Mouse (Mus musculus): ENCODE data around the gene Gjb1. TPM values are rescaled to one million over a fixed set of nuclear protein-coding genes. Genes with fewer than 3 reads are reported as not detected.

Gene Gjb1
- total and polyA plus RNA-seq, 3 experiments, result not detected

DNA sequence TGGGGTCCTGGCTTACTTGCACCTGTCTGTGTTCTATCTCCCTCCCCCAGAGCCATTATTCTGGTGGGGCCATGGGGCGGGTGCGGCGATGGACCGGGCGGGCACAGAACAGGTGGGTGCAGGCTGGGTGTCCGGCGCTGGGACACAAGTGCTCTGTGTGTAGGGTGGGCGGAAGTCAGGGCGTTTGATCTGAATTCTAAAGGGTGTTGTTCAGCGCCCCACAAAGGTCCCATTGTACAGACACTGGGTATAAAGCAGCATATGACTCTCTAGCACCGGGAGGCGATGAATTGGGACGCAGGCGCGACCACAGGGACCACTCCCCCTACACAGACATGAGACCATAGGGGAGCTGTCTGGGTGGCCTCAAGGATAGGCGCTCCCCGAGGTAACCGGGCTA lies 7.3 kb downstream of the Gjb1 start:
- H3K4me3 ChIP-seq (ENCODE audit: control insufficient read depth in 1 of 2, insufficient read depth in 1 of 2, low read depth in 2 of 2, low read length in 2 of 2), result no peak overlapping the region
- no peak for TF ChIP-seq TCF12 (IDR thresholded peaks at IDR 0.05; ENCODE audit: low read depth, low read length)
- TF ChIP-seq SIN3A (IDR thresholded peaks at IDR 0.05; ENCODE audit: low read length), result no peak
- TF ChIP-seq HCFC1 (IDR thresholded peaks at IDR 0.05; ENCODE audit: low read depth, low read length), result no peak
- TF ChIP-seq E2F4 (IDR thresholded peaks at IDR 0.05; ENCODE audit: borderline replicate concordance, low read depth, low read length), result no peak
- TF ChIP-seq POLR2AphosphoS2 (IDR thresholded peaks at IDR 0.05; ENCODE audit: low read length), result no peak
- no peak for TF ChIP-seq MAFK (IDR thresholded peaks at IDR 0.05; ENCODE audit: borderline replicate concordance, low read depth, low read length)
- TF ChIP-seq TBP (IDR thresholded peaks at IDR 0.05; ENCODE audit: low read depth, low read length), result no peak
- no peak for TF ChIP-seq MXI1 (IDR thresholded peaks at IDR 0.05; ENCODE audit: low read depth, low read length)
- TF ChIP-seq BHLHE40 (IDR thresholded peaks at IDR 0.05; ENCODE audit: borderline replicate concordance, low read depth, low read length), result no peak
- TF ChIP-seq POLR2AphosphoS5 (IDR thresholded peaks at IDR 0.05; ENCODE audit: borderline replicate concordance, low read depth, low read length), result no peak
- TF ChIP-seq MAZ (IDR thresholded peaks at IDR 0.05; ENCODE audit: low read depth, low read length), result no peak
- no peak for TF ChIP-seq TAL1 (IDR thresholded peaks at IDR 0.05; ENCODE audit: low read length)
- no peak for TF ChIP-seq ZC3H11A (IDR thresholded peaks at IDR 0.05; ENCODE audit: low read depth, low read length)
- no peak overlapping the region for H3K27ac ChIP-seq (ENCODE audit: control insufficient read depth, low read depth, low read length)
- H3K79me2 ChIP-seq (ENCODE audit: control insufficient read depth, insufficient read depth, low read length, poor library complexity), result no peaks in the 10 kb centered on the region
- no peaks in the 10 kb centered on the region for H3K36me3 ChIP-seq (ENCODE audit: control insufficient read depth in 1 of 2, insufficient read depth in 2 of 2, low read length in 2 of 2)
- no peak for DNase-seq (ENCODE audit: low read depth, low spot score)
- no peaks in the 10 kb centered on the region for H3K27me3 ChIP-seq (ENCODE audit: control insufficient read depth in 1 of 2, insufficient read depth in 2 of 2, low read length in 2 of 2)
- H3K4me1 ChIP-seq (ENCODE audit: control insufficient read depth in 1 of 2, insufficient read depth in 2 of 2, low read length in 2 of 2), result no peaks in the 10 kb centered on the region
- H3K9me3 ChIP-seq (replicated peaks; ENCODE audit: insufficient read depth, low read length), result no peaks in the 10 kb centered on the region
- no peak overlapping the region for H3K9ac ChIP-seq (ENCODE audit: control insufficient read depth, low read depth, low read length, poor library complexity, severe bottlenecking)

DNA sequence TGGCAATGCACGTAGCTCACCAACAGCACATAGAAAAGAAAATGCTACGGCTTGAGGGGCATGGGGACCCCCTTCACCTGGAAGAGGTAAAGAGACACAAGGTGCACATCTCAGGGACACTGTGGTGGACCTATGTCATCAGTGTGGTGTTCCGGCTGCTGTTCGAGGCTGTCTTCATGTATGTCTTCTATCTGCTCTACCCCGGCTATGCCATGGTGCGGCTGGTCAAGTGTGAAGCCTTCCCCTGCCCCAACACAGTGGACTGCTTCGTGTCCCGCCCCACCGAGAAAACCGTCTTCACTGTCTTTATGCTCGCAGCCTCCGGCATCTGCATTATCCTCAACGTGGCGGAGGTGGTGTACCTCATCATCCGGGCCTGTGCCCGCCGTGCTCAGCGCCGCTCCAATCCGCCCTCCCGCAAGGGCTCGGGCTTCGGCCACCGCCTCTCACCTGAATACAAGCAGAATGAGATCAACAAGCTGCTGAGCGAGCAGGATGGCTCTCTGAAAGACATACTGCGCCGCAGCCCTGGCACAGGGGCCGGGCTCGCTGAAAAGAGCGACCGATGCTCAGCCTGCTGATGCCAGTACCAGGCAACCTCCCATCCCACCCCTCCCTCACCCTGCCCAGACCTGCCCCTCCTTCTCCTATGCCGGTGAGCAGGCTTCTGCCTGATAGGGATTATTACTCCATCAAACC lies 8.4 kb downstream of the Gjb1 start:
- H3K9me3 ChIP-seq (replicated peaks; ENCODE audit: insufficient read depth, low read length), result no peaks in the 10 kb centered on the region
- H3K27ac ChIP-seq (ENCODE audit: control insufficient read depth, low read depth, low read length), result no peak overlapping the region
- H3K27me3 ChIP-seq (ENCODE audit: control insufficient read depth in 1 of 2, insufficient read depth in 2 of 2, low read length in 2 of 2), result no peaks in the 10 kb centered on the region
- H3K9ac ChIP-seq (ENCODE audit: control insufficient read depth, low read depth, low read length, poor library complexity, severe bottlenecking), result no peak overlapping the region
- H3K36me3 ChIP-seq (ENCODE audit: control insufficient read depth in 1 of 2, insufficient read depth in 2 of 2, low read length in 2 of 2), result no peaks in the 10 kb centered on the region
- H3K4me1 ChIP-seq (ENCODE audit: control insufficient read depth in 1 of 2, insufficient read depth in 2 of 2, low read length in 2 of 2), result no peaks in the 10 kb centered on the region
- no peak for DNase-seq (ENCODE audit: low read depth, low spot score)
- no peak overlapping the region for H3K4me3 ChIP-seq (ENCODE audit: control insufficient read depth in 1 of 2, insufficient read depth in 1 of 2, low read depth in 2 of 2, low read length in 2 of 2)
- TF ChIP-seq ELF1 (IDR thresholded peaks at IDR 0.05; ENCODE audit: low read depth, low read length) (no peak), ZC3H11A (IDR thresholded peaks at IDR 0.05; ENCODE audit: low read depth, low read length) (no peak), SMC3 (IDR thresholded peaks at IDR 0.05; ENCODE audit: low read depth, low read length) (no peak), ZMIZ1 (IDR thresholded peaks at IDR 0.05; ENCODE audit: low read depth, low read length) (no peak)
- no peaks in the 10 kb centered on the region for H3K79me2 ChIP-seq (ENCODE audit: control insufficient read depth, insufficient read depth, low read length, poor library complexity)
